Mouse (Mus musculus): Measurements from ENCODE around the gene Gm42669. TPM values are rescaled to one million over a fixed set of nuclear protein-coding genes. Genes with fewer than 3 reads are reported as not detected.

Gm42669 gene
- polyA plus RNA-seq, 1 experiment from 2014 or later, result 0.08 TPM

GRCm38 (mm10) chr5:107533590-107533989 lies 26.2 kb downstream of the Gm42669 start:
- Histone ChIP-seq H3K36me3 (ENCODE audit: control insufficient read depth, insufficient read depth) (no peaks in the 10 kb centered on the region), H3K9ac (ENCODE audit: low read depth, low read length) (no peak overlapping the region), H3K4me1 (replicated peaks; ENCODE audit: control insufficient read depth, insufficient read depth, low read length) (no peaks in the 10 kb centered on the region), H3K27me3 (replicated peaks; ENCODE audit: control insufficient read depth, insufficient read depth, low read length) (no peaks in the 10 kb centered on the region), H3K4me3 (ENCODE audit: low read depth, low read length) (no peak overlapping the region), H3K27ac (ENCODE audit: low read depth, low read length) (no peak overlapping the region), H3K9me3 (ENCODE audit: control insufficient read depth) (no peaks in the 10 kb centered on the region), H3K4me2 (replicated peaks; ENCODE audit: low read depth) (no peak overlapping the region)
- TF ChIP-seq CTCF (IDR thresholded peaks at IDR 0.05; ENCODE audit: low read depth), result no peak
- 54% methylated on average over 2 of the region's 2 CpGs for WGBS
- no peak for ATAC-seq

GRCm38 (mm10) chr5:107534581-107534980 lies 27.2 kb downstream of the Gm42669 start, which contains the start of gene 1700028K03Rik:
Gene 1700028K03Rik (plus strand): TSS chr5:107534709.
- H3K4me2 ChIP-seq (replicated peaks; ENCODE audit: low read depth), result no peak within 1 kb of the TSS
- H3K4me3 ChIP-seq (ENCODE audit: low read depth, low read length), result no peak within 1 kb of the TSS
- no peak within 1 kb of the TSS for H3K27ac ChIP-seq (ENCODE audit: low read depth, low read length)
- H3K36me3 ChIP-seq (ENCODE audit: control insufficient read depth, insufficient read depth), result no peaks in the 10 kb centered on the region
- ATAC-seq, result no peak
- H3K9ac ChIP-seq (ENCODE audit: low read depth, low read length), result no peak within 1 kb of the TSS
- no peaks in the 10 kb centered on the region for H3K9me3 ChIP-seq (ENCODE audit: control insufficient read depth)
- no peaks in the 10 kb centered on the region for H3K27me3 ChIP-seq (replicated peaks; ENCODE audit: control insufficient read depth, insufficient read depth, low read length)
- 66% methylated on average over 15 of the region's 15 CpGs for WGBS
- no peaks in the 10 kb centered on the region for H3K4me1 ChIP-seq (replicated peaks; ENCODE audit: control insufficient read depth, insufficient read depth, low read length)
- no peak for TF ChIP-seq CTCF (IDR thresholded peaks at IDR 0.05; ENCODE audit: low read depth)

GRCm38 (mm10) chr5:107541696-107542095 lies 34.3 kb downstream of the Gm42669 start:
- Histone ChIP-seq H3K36me3 (ENCODE audit: control insufficient read depth, insufficient read depth) (no peaks in the 10 kb centered on the region), H3K4me1 (replicated peaks; ENCODE audit: control insufficient read depth, insufficient read depth, low read length) (no peaks in the 10 kb centered on the region), H3K27me3 (replicated peaks; ENCODE audit: control insufficient read depth, insufficient read depth, low read length) (no peaks in the 10 kb centered on the region), H3K4me3 (ENCODE audit: low read depth, low read length) (no peak overlapping the region), H3K9me3 (ENCODE audit: control insufficient read depth) (no peaks in the 10 kb centered on the region), H3K4me2 (replicated peaks; ENCODE audit: low read depth) (no peak overlapping the region), H3K27ac (ENCODE audit: low read depth, low read length) (no peak overlapping the region), H3K9ac (ENCODE audit: low read depth, low read length) (no peak overlapping the region)
- 57% methylated on average over 7 of the region's 7 CpGs for WGBS
- ATAC-seq, result no peak
- TF ChIP-seq CTCF (IDR thresholded peaks at IDR 0.05; ENCODE audit: low read depth), result no peak

- Histone ChIP-seq H3K36me3 (ENCODE audit: control insufficient read depth, insufficient read depth) (no peaks in the 10 kb centered on the region), H3K4me3 (ENCODE audit: low read depth, low read length) (no peak overlapping the region), H3K4me2 (replicated peaks; ENCODE audit: low read depth) (no peak overlapping the region), H3K27me3 (replicated peaks; ENCODE audit: control insufficient read depth, insufficient read depth, low read length) (no peaks in the 10 kb centered on the region), H3K9me3 (ENCODE audit: control insufficient read depth) (no peaks in the 10 kb centered on the region), H3K4me1 (replicated peaks; ENCODE audit: control insufficient read depth, insufficient read depth, low read length) (no peaks in the 10 kb centered on the region), H3K27ac (ENCODE audit: low read depth, low read length) (no peak overlapping the region), H3K9ac (ENCODE audit: low read depth, low read length) (no peak overlapping the region)
- no peak for TF ChIP-seq CTCF (IDR thresholded peaks at IDR 0.05; ENCODE audit: low read depth)
- ATAC-seq, result no peak
- WGBS, result 55% methylated on average over 4 of the region's 4 CpGs
Measured at GRCm38 (mm10) chr5:107545927-107546326, 38.5 kb downstream of the Gm42669 start.

DNA sequence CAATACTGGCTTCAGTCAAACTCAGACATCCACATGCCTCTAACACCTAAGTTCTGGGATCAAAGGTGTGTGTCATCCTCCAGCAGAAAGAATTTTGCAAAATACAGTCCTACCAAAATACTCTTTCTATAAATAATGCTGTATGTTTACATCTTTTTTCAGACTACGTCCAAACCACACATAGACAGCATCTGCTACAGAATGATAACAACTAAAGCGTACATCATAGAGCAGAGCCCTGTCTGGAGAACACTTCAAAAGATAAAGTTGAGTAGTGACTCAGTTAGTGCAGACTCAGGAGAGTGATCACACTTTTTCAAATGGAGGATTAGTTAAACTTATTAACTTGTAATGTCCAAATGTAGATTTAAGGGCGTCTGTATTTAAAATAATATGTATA lies 40.5 kb downstream of the Gm42669 start:
- Histone ChIP-seq H3K4me3 (ENCODE audit: low read depth, low read length) (no peak overlapping the region), H3K9ac (ENCODE audit: low read depth, low read length) (no peak overlapping the region), H3K4me2 (replicated peaks; ENCODE audit: low read depth) (no peak overlapping the region), H3K4me1 (replicated peaks; ENCODE audit: control insufficient read depth, insufficient read depth, low read length) (no peaks in the 10 kb centered on the region), H3K27ac (ENCODE audit: low read depth, low read length) (no peak overlapping the region), H3K27me3 (replicated peaks; ENCODE audit: control insufficient read depth, insufficient read depth, low read length) (no peaks in the 10 kb centered on the region), H3K9me3 (ENCODE audit: control insufficient read depth) (no peaks in the 10 kb centered on the region), H3K36me3 (ENCODE audit: control insufficient read depth, insufficient read depth) (no peaks in the 10 kb centered on the region; the same call in 1 of the 2 replicates)
- no peak for ATAC-seq
- 82% methylated on average over 3 of the region's 3 CpGs for WGBS
- TF ChIP-seq CTCF (IDR thresholded peaks at IDR 0.05; ENCODE audit: low read depth), result no peak

DNA sequence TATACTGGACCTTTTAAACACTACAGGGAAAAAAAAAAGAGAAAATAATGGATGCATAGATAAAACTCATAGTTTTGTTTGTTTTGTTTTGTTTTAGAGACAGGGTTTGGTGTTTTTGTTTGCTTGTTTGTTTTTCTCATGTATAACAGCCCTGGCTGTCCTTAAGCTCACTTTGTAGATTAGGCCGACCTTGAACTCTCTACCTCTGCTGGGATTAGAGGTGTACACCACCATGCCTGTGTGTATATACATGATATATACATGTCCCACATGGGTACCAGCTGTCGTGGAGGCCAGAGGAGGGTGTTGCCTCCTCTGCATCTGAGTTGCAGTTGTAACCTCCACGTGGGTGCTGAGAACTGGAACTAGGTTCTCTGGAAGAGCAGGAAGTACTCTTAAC lies 41.0 kb downstream of the Gm42669 start:
- no peak overlapping the region for H3K9ac ChIP-seq (ENCODE audit: low read depth, low read length)
- ATAC-seq, result no peak

GRCm38 (mm10) chr5:107554336-107554735 lies 46.9 kb downstream of the Gm42669 start:
- Histone ChIP-seq H3K9ac (ENCODE audit: low read depth, low read length) (no peak overlapping the region), H3K4me1 (replicated peaks; ENCODE audit: control insufficient read depth, insufficient read depth, low read length) (no peaks in the 10 kb centered on the region), H3K4me2 (replicated peaks; ENCODE audit: low read depth) (no peak overlapping the region), H3K27me3 (replicated peaks; ENCODE audit: control insufficient read depth, insufficient read depth, low read length) (no peaks in the 10 kb centered on the region), H3K4me3 (ENCODE audit: low read depth, low read length) (no peak overlapping the region), H3K9me3 (ENCODE audit: control insufficient read depth) (no peaks in the 10 kb centered on the region), H3K36me3 (ENCODE audit: control insufficient read depth, insufficient read depth) (peaks cover 7% of the 10 kb centered on the region), H3K27ac (ENCODE audit: low read depth, low read length) (no peak overlapping the region)
- WGBS, result 76% methylated on average over 5 of the region's 5 CpGs
- ATAC-seq, result no peak
- TF ChIP-seq CTCF (IDR thresholded peaks at IDR 0.05; ENCODE audit: low read depth), result no peak

More for the DNA sequence above, 41.0 kb downstream of the Gm42669 start:
- H3K4me1 ChIP-seq (replicated peaks; ENCODE audit: control insufficient read depth, insufficient read depth, low read length), result no peaks in the 10 kb centered on the region
- H3K27ac ChIP-seq (ENCODE audit: low read depth, low read length), result no peak overlapping the region
- H3K36me3 ChIP-seq (ENCODE audit: control insufficient read depth, insufficient read depth), result no peaks in the 10 kb centered on the region; the same call in 1 of the 2 replicates
- no peak overlapping the region for H3K4me3 ChIP-seq (ENCODE audit: low read depth, low read length)
- no peak overlapping the region for H3K4me2 ChIP-seq (replicated peaks; ENCODE audit: low read depth)
- no peak for TF ChIP-seq CTCF (IDR thresholded peaks at IDR 0.05; ENCODE audit: low read depth)
- 81% methylated on average over 3 of the region's 3 CpGs for WGBS
- no peaks in the 10 kb centered on the region for H3K27me3 ChIP-seq (replicated peaks; ENCODE audit: control insufficient read depth, insufficient read depth, low read length)
- no peaks in the 10 kb centered on the region for H3K9me3 ChIP-seq (ENCODE audit: control insufficient read depth)
